Mouse (Mus musculus) kidney, postnatal 4 days (tissue): ENCODE measurements at regions not wholly inside any gene's neighbourhood (a gene's known extent, or its start where the extent isn't known, plus 50 kb on each side); places are given as distances from the start of the nearest gene placed in this dataset.
A peak's percentile ranks its signal among the peaks of the same experiment; 100 is the strongest.

Experiments
- DNase-seq, 2 experiments: peaks; one replicate each; pipeline ENCODE4 v3.0.0; 2021; ENCODE audit warnings: mixed read lengths in 2 of 2

DNA sequence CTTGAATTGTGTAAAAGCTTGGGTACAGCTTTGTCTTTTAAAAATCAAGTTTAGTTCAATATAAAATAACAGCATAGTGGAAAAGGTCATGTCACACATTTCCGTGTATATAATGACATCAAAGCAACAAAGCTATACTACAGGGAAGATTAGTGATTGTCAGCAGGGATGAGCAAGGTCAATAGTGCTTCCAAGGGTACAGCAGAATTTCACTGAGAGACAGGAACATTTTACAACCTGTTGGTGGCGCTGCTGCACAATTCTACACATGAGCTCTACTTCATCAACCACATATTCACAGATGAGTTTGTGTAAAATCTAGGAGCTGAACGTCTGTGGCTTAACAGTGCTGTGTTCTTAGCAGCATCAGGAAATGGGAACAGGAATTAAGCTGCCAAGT lies 74.3 kb upstream of the A2m start:
- peak; percentile 71 for DNase-seq

- no peak for DNase-seq
These were observed 74.8 kb upstream of the A2m start for GRCm38 (mm10) chr6:121560393-121560793.

DNA sequence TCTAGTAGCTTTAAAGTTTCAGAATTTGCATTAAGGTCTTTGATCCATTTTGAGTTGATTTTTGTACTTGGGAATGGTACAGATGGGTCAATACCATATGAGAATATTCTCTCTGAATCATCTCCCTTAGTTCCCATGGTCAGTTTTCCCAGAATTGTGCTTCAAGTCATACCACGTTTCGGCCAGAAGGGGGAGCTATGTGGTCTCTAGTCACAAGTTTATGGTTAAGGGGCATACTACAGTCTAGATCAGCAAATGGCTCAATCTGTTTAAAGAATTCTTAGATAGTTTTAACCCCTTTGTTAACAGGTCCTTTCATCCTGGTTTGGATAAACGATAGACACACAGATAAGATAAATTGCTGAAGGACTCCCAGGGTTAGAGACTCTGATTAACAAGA lies 78.7 kb upstream of the A2m start:
- peak; percentile 45 to 55 for DNase-seq

- DNase-seq: no peak
These were observed 80.1 kb upstream of the Iqsec3 start for GRCm38 (mm10) chr6:121553501-121554132.

DNA sequence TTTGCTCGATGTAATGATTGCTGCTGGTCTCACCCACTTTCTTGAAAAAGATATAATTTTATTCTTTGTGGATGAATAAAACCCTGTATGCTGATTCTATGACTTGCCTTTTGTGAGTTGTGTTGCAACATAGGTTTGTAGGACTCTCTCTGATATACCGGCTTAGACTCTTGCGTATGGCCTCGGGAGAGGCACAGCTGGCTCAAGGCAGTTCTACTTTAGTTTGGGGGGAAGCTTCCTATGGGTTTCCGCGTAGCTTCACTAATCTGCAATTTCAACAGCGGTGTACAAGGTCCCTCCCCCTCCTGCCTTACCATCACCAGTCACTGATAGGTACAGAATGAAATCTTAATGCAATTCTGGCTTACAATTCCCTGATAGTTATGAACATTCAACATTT lies 60.0 kb upstream of the Iqsec3 start:
- no peak for DNase-seq

DNA sequence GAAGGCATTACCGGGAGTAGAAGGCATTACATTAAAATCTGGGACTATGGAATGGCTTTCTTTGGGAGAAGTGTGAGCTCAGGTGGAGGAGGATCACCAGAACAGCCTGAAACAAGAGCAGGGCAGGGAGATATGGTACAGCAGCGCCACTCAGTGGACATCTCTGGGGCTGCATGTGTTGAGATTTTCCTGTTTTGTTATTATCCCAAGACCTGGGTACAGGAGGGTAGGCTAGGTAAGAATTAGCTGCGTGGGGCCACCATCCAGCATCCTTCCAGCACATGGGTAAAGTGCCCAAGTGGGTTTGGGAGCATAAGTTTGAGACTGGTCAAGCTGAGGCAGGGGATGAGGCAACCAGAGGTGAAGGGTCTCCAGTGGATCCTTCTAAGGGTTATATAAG lies 59.4 kb upstream of the Iqsec3 start:
- peak; percentile 75 to 76 for DNase-seq

- DNase-seq: no peak
These were observed 58.4 kb upstream of the Iqsec3 start for GRCm38 (mm10) chr6:121531825-121532389.

GRCm38 (mm10) chr6:121527281-121527680 lies 53.8 kb upstream of the Iqsec3 start:
- DNase-seq: no peak

DNA sequence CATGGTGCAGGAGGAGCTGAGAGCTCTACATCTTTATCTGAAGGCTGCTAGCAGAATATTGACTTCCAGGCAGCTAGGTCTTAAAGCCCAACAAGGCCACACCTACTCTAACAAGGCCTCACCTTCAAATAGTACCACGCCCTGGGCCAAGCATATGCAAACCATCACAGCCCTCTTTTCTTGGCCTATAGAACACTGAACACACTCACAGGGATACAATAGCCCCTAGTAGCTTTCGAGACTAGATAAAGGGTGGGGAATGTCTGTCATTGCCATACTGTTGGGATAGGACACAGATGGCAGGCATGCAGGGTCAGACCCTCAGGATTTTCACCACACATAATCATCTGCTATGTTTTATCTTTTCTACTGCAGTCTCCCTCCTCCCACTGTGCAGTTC lies 52.6 kb upstream of the Iqsec3 start:
- no peak for DNase-seq

GRCm38 (mm10) chr6:121524613-121524970 lies 51.1 kb upstream of the Iqsec3 start:
- DNase-seq: no peak

- peak in 1 of 2 experiments; percentile 4 for DNase-seq
These were observed 50.6 kb upstream of the Iqsec3 start for GRCm38 (mm10) chr6:121523882-121524612.
